Mouse (Mus musculus) liver, embryonic 11.5 days (tissue): ENCODE measurements around the gene Dbndd2. TPM values are rescaled to one million over a fixed set of nuclear protein-coding genes. Genes with fewer than 3 reads are reported as not detected.

Experiments used
- ATAC-seq: fragments of 200-750 bp; cut with Nextera tagmentation; replicated peaks from 2 replicates; pipeline ENCODE4 v1.8.0; 2017; ENCODE audit warnings: moderate number of reproducible peaks, mild to moderate bottlenecking, moderate TSS enrichment, moderate library complexity; ENCODE audit not compliant: low FRiP score
- DNase-seq: peaks from one replicate; pipeline ENCODE4 v3.0.0-alpha.2; 2017; ENCODE audit warnings: low spot score
- H3K27ac ChIP-seq: fragments of 300-500 bp; sonication (generic); 2 replicates; pipeline ENCODE4 v1.5.1; 2014; ENCODE audit warnings: mild to moderate bottlenecking, low read depth, low read length, control low read depth
- H3K27me3 ChIP-seq: fragments of 300-500 bp; sonication (generic); replicated peaks from 2 replicates; pipeline ENCODE4 v1.6.1; 2014; ENCODE audit warnings: low read length, mixed read lengths; ENCODE audit not compliant: control insufficient read depth, insufficient read depth
- H3K36me3 ChIP-seq: fragments of 300-500 bp; sonication (generic); 2 replicates; pipeline ENCODE4 v1.6.1; 2014; ENCODE audit warnings: mild to moderate bottlenecking, low read length, moderate library complexity, mixed read lengths; ENCODE audit not compliant: control insufficient read depth, insufficient read depth
- H3K4me1 ChIP-seq: fragments of 300-500 bp; sonication (generic); replicated peaks from 2 replicates; pipeline ENCODE4 v1.6.1; 2014; ENCODE audit warnings: low read length, mixed read lengths; ENCODE audit not compliant: control insufficient read depth, insufficient read depth
- H3K4me2 ChIP-seq: fragments of 300-500 bp; sonication (generic); 2 replicates; pipeline ENCODE4 v1.6.1; 2014; ENCODE audit warnings: mild to moderate bottlenecking, control low read depth, moderate library complexity
- H3K4me3 ChIP-seq: fragments of 300-500 bp; sonication (generic); 2 replicates; pipeline ENCODE4 v1.5.1; 2014; ENCODE audit warnings: low read depth, low read length, control low read depth
- H3K9ac ChIP-seq: fragments of 300-500 bp; sonication (generic); 2 replicates; pipeline ENCODE4 v1.6.1; 2014; ENCODE audit warnings: low read depth, low read length, control low read depth
- H3K9me3 ChIP-seq: fragments of 300-500 bp; sonication (generic); 2 replicates; pipeline ENCODE4 v1.6.1; 2016; ENCODE audit warnings: low read length, inconsistent platforms, mixed read lengths; ENCODE audit not compliant: control insufficient read depth
- WGBS: fragments of 180-500 bp; shearing (Covaris S2); extraction: QIAGEN DNeasy Blood & Tissue Kit; methylation state at CpG from one replicate; pipeline ENCODE4 v1.1.7; 2014; 5-methylcytosine and 5-hydroxymethylcytosine counted together
- polyA plus RNA-seq: library from polyadenylated mRNA; unstranded; fragments of >200 nt; fragmentation: Nextera tagmentation; extraction: Ambion mirVana; gene quantifications from 2 replicates; pipeline ENCODE4 v1.2.1, GENCODE M21; 2014

The Dbndd2 gene
- polyA plus RNA-seq, 1 experiment from 2014 or later = 2.1 TPM

- WGBS = 4% methylated on average over 7 of the region's 7 CpGs
- H3K9me3 ChIP-seq = no peaks in the 10 kb centered on the region
- H3K27me3 ChIP-seq = no peaks in the 10 kb centered on the region; the same call in 1 of the 2 replicates
- peaks cover 11% of the 10 kb centered on the region; the same call in 1 of the 2 replicates for H3K4me1 ChIP-seq
- no peak for ATAC-seq
- peak within 1 kb of the TSS; percentile 59 for H3K27ac ChIP-seq
- H3K4me2 ChIP-seq = peak within 1 kb of the TSS; percentile 32
- H3K36me3 ChIP-seq = no peaks in the 10 kb centered on the region
- no peak for DNase-seq
- no peak within 1 kb of the TSS for H3K4me3 ChIP-seq
- no peak within 1 kb of the TSS for H3K9ac ChIP-seq
Measured at GRCm38 (mm10) chr2:164456864-164457300, 29.0 kb upstream of the Dbndd2 start, which contains the start of gene Sys1. Gene Sys1, plus strand, starts transcription at chr2:164456964.

- Histone ChIP-seq H3K27me3 (no peaks in the 10 kb centered on the region; the same call in 1 of the 2 replicates), H3K27ac (peak overlapping the region; percentile 30; the same call in 1 of the 2 replicates), H3K4me1 (peaks cover 11% of the 10 kb centered on the region; the same call in 1 of the 2 replicates), H3K9me3 (no peaks in the 10 kb centered on the region), H3K4me3 (no peak overlapping the region), H3K36me3 (no peaks in the 10 kb centered on the region), H3K4me2 (no peak overlapping the region), H3K9ac (no peak overlapping the region)
- 47% methylated on average over 7 of the region's 7 CpGs for WGBS
- DNase-seq = no peak
- no peak for ATAC-seq
Measured at GRCm38 (mm10) chr2:164457942-164458341, 28.0 kb upstream of the Dbndd2 start.

- Histone ChIP-seq H3K9ac (no peak overlapping the region), H3K27ac (peak overlapping the region; percentile 52), H3K27me3 (no peaks in the 10 kb centered on the region), H3K36me3 (peaks cover 5% of the 10 kb centered on the region; the same call in 1 of the 2 replicates), H3K4me3 (no peak overlapping the region), H3K4me1 (peaks cover 11% of the 10 kb centered on the region; the same call in 1 of the 2 replicates), H3K9me3 (no peaks in the 10 kb centered on the region), H3K4me2 (peak overlapping the region; percentile 26; the same call in 1 of the 2 replicates)
- DNase-seq (no peak), ATAC-seq (no peak)
- WGBS = 67% methylated on average over 8 of the region's 8 CpGs
Measured at GRCm38 (mm10) chr2:164458535-164458934, 27.4 kb upstream of the Dbndd2 start.

GRCm38 (mm10) chr2:164460745-164461551 lies 25.0 kb upstream of the Dbndd2 start, which contains the start of gene Gm20458:
Gene Gm20458, plus strand, starts transcription at chr2:164460967.
- H3K27me3 ChIP-seq = no peaks in the 10 kb centered on the region
- no peaks in the 10 kb centered on the region for H3K9me3 ChIP-seq
- peak; percentile 92 for DNase-seq
- H3K4me1 ChIP-seq = peaks cover 8% of the 10 kb centered on the region; the same call in 1 of the 2 replicates
- H3K4me3 ChIP-seq = peak within 1 kb of the TSS; percentile 91
- H3K36me3 ChIP-seq = peaks cover 14% of the 10 kb centered on the region; the same call in 1 of the 2 replicates
- peak within 1 kb of the TSS; percentile 73 for H3K4me2 ChIP-seq
- H3K9ac ChIP-seq = peak within 1 kb of the TSS; percentile 79
- H3K27ac ChIP-seq = peak within 1 kb of the TSS; percentile 55
- ATAC-seq = peak; percentile 98
- under 1% methylated on average over 68 of the region's 79 CpGs for WGBS

GRCm38 (mm10) chr2:164465161-164465560 lies 20.7 kb upstream of the Dbndd2 start:
- DNase-seq = no peak
- Histone ChIP-seq H3K9ac (no peak overlapping the region), H3K36me3 (peaks cover 14% of the 10 kb centered on the region; the same call in 1 of the 2 replicates), H3K27ac (no peak overlapping the region), H3K4me2 (no peak overlapping the region), H3K4me1 (no peaks in the 10 kb centered on the region; the same call in 1 of the 2 replicates), H3K9me3 (no peaks in the 10 kb centered on the region), H3K27me3 (no peaks in the 10 kb centered on the region), H3K4me3 (no peak overlapping the region)
- no peak for ATAC-seq

- no peak for DNase-seq
- ATAC-seq = peak; percentile 60
- no peaks in the 10 kb centered on the region for H3K9me3 ChIP-seq
- H3K27me3 ChIP-seq = no peaks in the 10 kb centered on the region
- H3K4me3 ChIP-seq = no peak overlapping the region
- WGBS = 65% methylated on average over 5 of the region's 5 CpGs
- H3K4me1 ChIP-seq = no peaks in the 10 kb centered on the region; the same call in 1 of the 2 replicates
- H3K4me2 ChIP-seq = no peak overlapping the region
- H3K36me3 ChIP-seq = peaks cover 14% of the 10 kb centered on the region; the same call in 1 of the 2 replicates
- H3K9ac ChIP-seq = no peak overlapping the region
- H3K27ac ChIP-seq = no peak overlapping the region
Measured at GRCm38 (mm10) chr2:164466787-164467186, 19.1 kb upstream of the Dbndd2 start.

- H3K4me1 ChIP-seq = no peaks in the 10 kb centered on the region
- H3K36me3 ChIP-seq = no peaks in the 10 kb centered on the region
- H3K27ac ChIP-seq = no peak overlapping the region
- H3K27me3 ChIP-seq = no peaks in the 10 kb centered on the region
- H3K9me3 ChIP-seq = no peaks in the 10 kb centered on the region
- DNase-seq = no peak
- H3K4me3 ChIP-seq = no peak overlapping the region
- 23% methylated on average over 10 of the region's 10 CpGs for WGBS
- peak; percentile 35; the same call in 1 of the 2 replicates for ATAC-seq
- H3K4me2 ChIP-seq = no peak overlapping the region
- H3K9ac ChIP-seq = no peak overlapping the region
Measured at GRCm38 (mm10) chr2:164470254-164470653, 15.7 kb upstream of the Dbndd2 start.

GRCm38 (mm10) chr2:164473624-164474023 lies 12.3 kb upstream of the Dbndd2 start, which contains the start of gene Trp53tg5:
Gene Trp53tg5, minus strand, starts transcription at chr2:164473724.
- no peak within 1 kb of the TSS for H3K27ac ChIP-seq
- DNase-seq (no peak), ATAC-seq (no peak)
- H3K4me2 ChIP-seq = no peak within 1 kb of the TSS
- 88% methylated on average over 6 of the region's 6 CpGs for WGBS
- no peak within 1 kb of the TSS for H3K9ac ChIP-seq
- no peak within 1 kb of the TSS for H3K4me3 ChIP-seq
- no peaks in the 10 kb centered on the region for H3K9me3 ChIP-seq
- H3K27me3 ChIP-seq = no peaks in the 10 kb centered on the region
- no peaks in the 10 kb centered on the region for H3K4me1 ChIP-seq
- H3K36me3 ChIP-seq = no peaks in the 10 kb centered on the region
